Mouse (Mus musculus) heart, adult 2 months (tissue): ENCODE measurements around the gene Hoxb3.

Experiments used
- CTCF ChIP-seq: fragments of 200-600 bp; IDR thresholded peaks from 2 replicates; pipeline ENCODE4 v1.8.1; 2022; ENCODE audit warnings: antibody characterized with exemption, mild to moderate bottlenecking, moderate library complexity
- EP300 ChIP-seq: fragments of 200-500 bp; IDR thresholded peaks from 2 replicates; pipeline ENCODE4 v1.6.1; 2011; ENCODE audit warnings: low read depth, low read length, control low read depth; ENCODE audit not compliant: insufficient read depth
- POLR2A ChIP-seq: fragments of 200-500 bp; IDR thresholded peaks from 2 replicates; pipeline ENCODE4 v1.6.1; 2011; ENCODE audit warnings: mild to moderate bottlenecking, low read depth, low read length, control low read depth; ENCODE audit not compliant: insufficient read depth

GRCm38 (mm10) chr11:96371726-96372125 lies 48.6 kb downstream of the Hoxb3 start:
- TF ChIP-seq CTCF (no peak), POLR2A (no peak), EP300 (no peak)
